Mouse (Mus musculus) liver, embryonic 14.5 days (tissue): ENCODE measurements around the gene Crip2. TPM values are rescaled to one million over a fixed set of nuclear protein-coding genes. Genes with fewer than 3 reads are reported as not detected.

Source experiments
- ATAC-seq: fragments of 200-750 bp; cut with Nextera tagmentation; 2 replicates; pipeline ENCODE4 v1.8.0; 2017; ENCODE audit warnings: moderate number of reproducible peaks, mild to moderate bottlenecking, moderate library complexity; ENCODE audit not compliant: insufficient read depth
- DNase-seq, 3 experiments: peaks; one replicate each; pipeline ENCODE4 v3.0.0-alpha.2; 2012 to 2013; ENCODE audit warnings: low read depth in 3 of 3, low spot score in 3 of 3
- H3K27ac ChIP-seq: fragments of 300-500 bp; sonication (generic); 2 replicates; pipeline ENCODE4 v1.5.1; 2014; ENCODE audit warnings: moderate library complexity, mild to moderate bottlenecking, control low read depth, inconsistent platforms
- H3K27me3 ChIP-seq: fragments of 300-500 bp; sonication (generic); 2 replicates; pipeline ENCODE4 v1.6.1; 2014; ENCODE audit warnings: mild to moderate bottlenecking, low read length, moderate library complexity; ENCODE audit not compliant: control insufficient read depth, insufficient read depth
- H3K36me3 ChIP-seq: fragments of 300-500 bp; sonication (generic); replicated peaks from 2 replicates; pipeline ENCODE4 v1.6.1; 2014; ENCODE audit warnings: low read depth; ENCODE audit not compliant: control insufficient read depth, insufficient read depth
- H3K4me1 ChIP-seq, 2 experiments: fragments of 200-500 bp in 1 of 2; fragments of 300-500 bp in 1 of 2; sonication (generic) in 1 of 2; replicated peaks; 2 replicates each; pipeline ENCODE4 v1.6.1; 2012 to 2014; ENCODE audit warnings: antibody characterized with exemption in 1 of 2, inconsistent platforms in 1 of 2, low read length in 1 of 2; ENCODE audit not compliant: control insufficient read depth in 2 of 2, insufficient read depth in 2 of 2
- H3K4me2 ChIP-seq: fragments of 300-500 bp; sonication (generic); 2 replicates; pipeline ENCODE4 v1.6.1; 2014; ENCODE audit warnings: low read depth, mild to moderate bottlenecking, control low read depth, moderate library complexity
- H3K4me3 ChIP-seq, 2 experiments: fragments of 200-500 bp in 1 of 2; fragments of 300-500 bp in 1 of 2; sonication (generic) in 1 of 2; 2 replicates each; pipeline ENCODE4 v1.5.1; 2012 to 2014; ENCODE audit warnings: low read depth in 2 of 2, low read length in 2 of 2, mild to moderate bottlenecking in 2 of 2, control low read depth in 1 of 2, inconsistent platforms in 1 of 2, moderate library complexity in 1 of 2; ENCODE audit not compliant: insufficient read depth in 1 of 2
- H3K9ac ChIP-seq: fragments of 300-500 bp; sonication (generic); replicated peaks from 2 replicates; pipeline ENCODE4 v1.6.1; 2014; ENCODE audit warnings: mild to moderate bottlenecking, control low read depth, moderate library complexity
- H3K9me3 ChIP-seq: fragments of 300-500 bp; sonication (generic); 2 replicates; pipeline ENCODE4 v1.6.1; 2016; ENCODE audit warnings: low read length, mixed read lengths; ENCODE audit not compliant: control insufficient read depth
- CTCF ChIP-seq: IDR thresholded peaks from 2 replicates; pipeline ENCODE4 v1.5.1; 2016; ENCODE audit warnings: antibody characterized with exemption, low read depth, control low read depth
- EP300 ChIP-seq: IDR thresholded peaks from 2 replicates; pipeline ENCODE4 v1.6.1; 2016; ENCODE audit warnings: antibody characterized with exemption, low read depth
- WGBS: fragments of 180-500 bp; shearing (Covaris S2); extraction: QIAGEN DNeasy Blood & Tissue Kit; methylation state at CpG from one replicate; pipeline ENCODE4 v1.1.7; 2014; ENCODE audit not compliant: insufficient replicate concordance; 5-methylcytosine and 5-hydroxymethylcytosine counted together
- polyA plus RNA-seq, 2 experiments: library from polyadenylated mRNA; depleted of rRNA in 1 of 2; stranded (reverse) in 1 of 2; unstranded in 1 of 2; fragments of >200 nt; fragmentation: Nextera tagmentation in 1 of 2; extraction: Ambion mirVana in 1 of 2; gene quantifications; 2 replicates each; pipeline versions ENCODE4 v1.2.1 to v1.2.3; 2012 to 2014

The Crip2 gene
- polyA plus RNA-seq, 2 experiments, result 29.3 to 35.0 TPM

GRCm38 (mm10) chr12:113151046-113151445, 11.0 kb downstream of the Crip2 start:
- no peak overlapping the region for H3K4me3 ChIP-seq
- H3K36me3 ChIP-seq, result no peaks in the 10 kb centered on the region
- H3K27ac ChIP-seq, result no peak overlapping the region
- no peak for DNase-seq
- 45% methylated on average over 8 of the region's 8 CpGs for WGBS
- H3K9ac ChIP-seq, result no peak overlapping the region
- ATAC-seq, result no peak
- H3K27me3 ChIP-seq, result peaks cover 20% of the 10 kb centered on the region
- no peak overlapping the region; the same call in 1 of the 2 replicates for H3K4me2 ChIP-seq
- no peak for TF ChIP-seq EP300
- no peak for TF ChIP-seq CTCF
- peaks cover 23 to 28% of the 10 kb centered on the region in 2 experiments for H3K4me1 ChIP-seq
- H3K9me3 ChIP-seq, result no peaks in the 10 kb centered on the region

- Histone ChIP-seq H3K9ac (peak overlapping the region; percentile 31), H3K4me1 (peaks cover 24 to 29% of the 10 kb centered on the region in 2 experiments), H3K4me2 (peak overlapping the region; percentile 82), H3K9me3 (no peaks in the 10 kb centered on the region), H3K27me3 (peaks cover 16% of the 10 kb centered on the region), H3K36me3 (no peaks in the 10 kb centered on the region), H3K27ac (no peak overlapping the region), H3K4me3 (peak overlapping the region; percentile 45 to 52)
- ATAC-seq, result no peak
- no peak for DNase-seq
- TF ChIP-seq EP300 (no peak), CTCF (no peak)
- 2% methylated on average over 36 of the region's 36 CpGs for WGBS
These were observed 11.7 kb downstream of the Crip2 start for GRCm38 (mm10) chr12:113151661-113152271.

GRCm38 (mm10) chr12:113152272-113152661, 12.2 kb downstream of the Crip2 start:
- TF ChIP-seq CTCF (no peak), EP300 (no peak)
- Histone ChIP-seq H3K27ac (no peak overlapping the region), H3K27me3 (peaks cover 15% of the 10 kb centered on the region), H3K4me3 (peak overlapping the region; percentile 45 to 52), H3K4me2 (peak overlapping the region; percentile 82), H3K36me3 (no peaks in the 10 kb centered on the region), H3K9ac (peak overlapping the region; percentile 31), H3K4me1 (peaks cover 29 to 31% of the 10 kb centered on the region in 2 experiments), H3K9me3 (no peaks in the 10 kb centered on the region)
- DNase-seq, result no peak
- WGBS, result 5% methylated on average over 19 of the region's 19 CpGs
- ATAC-seq, result no peak

- H3K9ac ChIP-seq, result no peak overlapping the region
- no peak for DNase-seq
These were observed 13.0 kb downstream of the Crip2 start for GRCm38 (mm10) chr12:113152991-113153525.

GRCm38 (mm10) chr12:113153971-113154370, 13.9 kb downstream of the Crip2 start:
- H3K36me3 ChIP-seq, result no peaks in the 10 kb centered on the region
- no peak for ATAC-seq
- no peaks in the 10 kb centered on the region for H3K9me3 ChIP-seq
- H3K27ac ChIP-seq, result no peak overlapping the region
- TF ChIP-seq CTCF, result no peak
- no peak for TF ChIP-seq EP300
- H3K4me1 ChIP-seq, result peaks cover 22 to 23% of the 10 kb centered on the region in 2 experiments
- WGBS, result 78% methylated on average over 7 of the region's 7 CpGs
- H3K4me3 ChIP-seq, result no peak overlapping the region
- DNase-seq, result no peak
- peaks cover 15% of the 10 kb centered on the region for H3K27me3 ChIP-seq
- no peak overlapping the region for H3K4me2 ChIP-seq
- no peak overlapping the region for H3K9ac ChIP-seq

More at GRCm38 (mm10) chr12:113152991-113153525, 13.0 kb downstream of the Crip2 start:
- no peaks in the 10 kb centered on the region for H3K36me3 ChIP-seq
- peaks cover 29 to 31% of the 10 kb centered on the region in 2 experiments for H3K4me1 ChIP-seq
- WGBS, result 75% methylated on average over 6 of the region's 6 CpGs
- no peaks in the 10 kb centered on the region for H3K9me3 ChIP-seq
- peak overlapping the region; percentile 82; the same call in 1 of the 2 replicates for H3K4me2 ChIP-seq
- no peak overlapping the region for H3K4me3 ChIP-seq
- ATAC-seq, result no peak
- TF ChIP-seq CTCF, result no peak
- no peak overlapping the region for H3K27ac ChIP-seq
- H3K27me3 ChIP-seq, result peaks cover 15% of the 10 kb centered on the region
